Mouse (Mus musculus) telencephalon, adult 2 months (tissue): ENCODE measurements around the gene Klhdc8b.

Experiments used
- DNase-seq: peaks from one replicate; pipeline ENCODE4 v3.0.0-alpha.2; 2011; ENCODE audit warnings: low read depth, low spot score

Gene Klhdc8b

GRCm38 (mm10) chr9:108451519-108452160, 9.7 kb downstream of the Klhdc8b start:
- DNase-seq, result no peak

GRCm38 (mm10) chr9:108451170-108451493, 10.2 kb downstream of the Klhdc8b start:
- no peak for DNase-seq

- no peak for DNase-seq
Observed at GRCm38 (mm10) chr9:108450292-108451169, 10.8 kb downstream of the Klhdc8b start.

- DNase-seq, result no peak
Observed at GRCm38 (mm10) chr9:108449860-108450259, 11.5 kb downstream of the Klhdc8b start.

GRCm38 (mm10) chr9:108445125-108445524, 16.3 kb downstream of the Klhdc8b start:
- DNase-seq, result no peak

GRCm38 (mm10) chr9:108441236-108441919, 20.0 kb downstream of the Klhdc8b start:
- DNase-seq, result peak; percentile 90

GRCm38 (mm10) chr9:108440485-108440884, 20.9 kb downstream of the Klhdc8b start:
- no peak for DNase-seq

- no peak for DNase-seq
Observed at GRCm38 (mm10) chr9:108439176-108439575, 22.2 kb downstream of the Klhdc8b start.

- DNase-seq, result no peak
Observed at GRCm38 (mm10) chr9:108436182-108436581, 25.2 kb downstream of the Klhdc8b start, which contains the start of gene BC048562. BC048562 (plus strand) TSS chr9:108436482.

GRCm38 (mm10) chr9:108431431-108432067, 29.8 kb downstream of the Klhdc8b start:
- no peak for DNase-seq

GRCm38 (mm10) chr9:108428384-108428783, 33.0 kb downstream of the Klhdc8b start, which contains the start of gene Ccdc36:
Ccdc36 (minus strand) TSS chr9:108428484.
- no peak for DNase-seq

- no peak for DNase-seq
Observed at GRCm38 (mm10) chr9:108412221-108412620, 49.2 kb downstream of the Klhdc8b start.

GRCm38 (mm10) chr9:108411381-108411942, 49.9 kb downstream of the Klhdc8b start:
- peak; percentile 89 for DNase-seq

- DNase-seq, result no peak
Observed at GRCm38 (mm10) chr9:108409535-108409934, 51.8 kb downstream of the Klhdc8b start.

- DNase-seq, result no peak
Observed at GRCm38 (mm10) chr9:108404451-108404850, 56.9 kb downstream of the Klhdc8b start.

GRCm38 (mm10) chr9:108403081-108403480, 58.3 kb downstream of the Klhdc8b start:
- DNase-seq, result peak; percentile 80

GRCm38 (mm10) chr9:108401186-108401960, 60.0 kb downstream of the Klhdc8b start:
- DNase-seq, result peak; percentile 77

GRCm38 (mm10) chr9:108398324-108398723, 63.1 kb downstream of the Klhdc8b start:
- DNase-seq, result no peak
